Mouse (Mus musculus) brain, embryonic 14.5 days (tissue): ENCODE measurements around the gene Olfr734.

Experiments used
- CTCF ChIP-seq: fragments of 200-500 bp; IDR thresholded peaks from 2 replicates; pipeline ENCODE4 v1.5.1; 2012; ENCODE audit warnings: inconsistent platforms, mild to moderate bottlenecking, moderate library complexity, borderline replicate concordance; ENCODE audit not compliant: insufficient read depth, insufficient read length; ENCODE audit errors: extremely low read depth
- POLR2A ChIP-seq: fragments of 200-500 bp; IDR thresholded peaks from 2 replicates; pipeline ENCODE4 v1.6.1; 2012; ENCODE audit warnings: mild to moderate bottlenecking, inconsistent platforms, borderline replicate concordance; ENCODE audit not compliant: poor library complexity, insufficient read depth, insufficient read length, severe bottlenecking; ENCODE audit errors: extremely low read depth

DNA sequence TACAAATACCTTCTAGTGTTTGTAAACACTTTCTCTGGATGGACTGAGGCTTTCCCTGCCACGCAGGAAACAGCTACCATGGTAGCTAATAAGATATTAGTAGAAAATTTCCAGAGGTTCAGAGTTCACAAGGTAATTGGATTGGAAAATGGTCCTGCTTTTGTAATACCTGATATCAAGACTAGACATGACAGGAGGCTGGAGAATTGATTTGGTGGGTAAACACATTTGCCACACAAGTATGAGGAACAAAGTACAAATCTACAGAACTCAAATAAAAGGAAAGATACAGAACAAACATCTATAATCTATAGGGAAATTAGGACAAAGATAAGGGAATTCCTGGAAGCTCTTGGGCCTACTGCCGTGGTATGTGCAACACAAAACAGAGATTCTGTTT lies 30.2 kb upstream of the Olfr734 start:
- TF ChIP-seq CTCF (no peak), POLR2A (no peak)
